Mouse (Mus musculus) left cerebral cortex, adult 2 months (tissue): Measurements from ENCODE around the gene Rubcn. TPM values are rescaled to one million over a fixed set of nuclear protein-coding genes. Genes with fewer than 3 reads are reported as not detected.

ENCODE experiments used
- DNase-seq, 2 experiments: peaks; one replicate each; pipeline ENCODE4 v3.0.0; 2021 to 2022; ENCODE audit warnings: low spot score in 2 of 2, mixed read lengths in 1 of 2; ENCODE audit errors: extremely low spot score in 1 of 2
- H3K27ac ChIP-seq: fragments of 200-600 bp; 2 replicates; pipeline ENCODE4 v1.8.1; 2022
- H3K4me3 ChIP-seq: fragments of 200-600 bp; 2 replicates; pipeline ENCODE4 v1.8.1; 2022
- CTCF ChIP-seq: fragments of 200-600 bp; IDR thresholded peaks from 2 replicates; pipeline ENCODE4 v1.8.1; 2022; ENCODE audit warnings: antibody characterized with exemption, mild to moderate bottlenecking, moderate library complexity
- intact Hi-C: fragments of 180-260 bp; cut with DNase I; formaldehyde crosslinking; loops from one replicate; pipeline ENCODE4 v1.15.1; 2025
- total RNA-seq, 2 experiments: library from RNA; stranded (reverse); gene quantifications; 2 replicates each; pipeline ENCODE4 v1.2.3; 2021

Gene Rubcn
- total RNA-seq, 2 experiments from 2014 or later: 69.8 to 73.7 TPM

GRCm38 (mm10) chr16:32813771-32814170, 63.8 kb downstream of the Rubcn start:
- intact Hi-C loops: loop anchor here (5.0 to 10.0 kb wide), 3 partner anchors 74 to 341 kb away; no protein-coding TSS in a partner anchor
- Histone ChIP-seq H3K4me3 (no peak overlapping the region), H3K27ac (no peak overlapping the region)
- TF ChIP-seq CTCF: no peak
- DNase-seq: no peak

- no peak for DNase-seq
- intact Hi-C loops: loop anchor here (5.0 to 10.0 kb wide), 3 partner anchors 74 to 341 kb away; no protein-coding TSS in a partner anchor
- Histone ChIP-seq H3K27ac (no peak overlapping the region), H3K4me3 (no peak overlapping the region)
- TF ChIP-seq CTCF: no peak
These were observed 64.2 kb downstream of the Rubcn start for GRCm38 (mm10) chr16:32813362-32813761.

- DNase-seq: peak; percentile 77 to 81
- peak; percentile 80 for TF ChIP-seq CTCF
- Histone ChIP-seq H3K4me3 (no peak overlapping the region), H3K27ac (no peak overlapping the region)
- intact Hi-C loops: loop anchor here (5.0 to 10.0 kb wide), 3 partner anchors 74 to 342 kb away; no protein-coding TSS in a partner anchor
These were observed 64.6 kb downstream of the Rubcn start for GRCm38 (mm10) chr16:32812888-32813361.

- Histone ChIP-seq H3K4me3 (no peak within 1 kb of the TSS), H3K27ac (no peak within 1 kb of the TSS)
- intact Hi-C loops: loop anchor here (5.0 to 10.0 kb wide), 3 partner anchors 77 to 344 kb away; no protein-coding TSS in a partner anchor
- DNase-seq: no peak
- TF ChIP-seq CTCF: no peak
These were observed 67.2 kb downstream of the Rubcn start, which contains the start of gene Smbd1 for GRCm38 (mm10) chr16:32810321-32810720. TSS of gene Smbd1 (minus strand) at chr16:32810477.

GRCm38 (mm10) chr16:32807408-32808185, 70.0 kb downstream of the Rubcn start:
- H3K4me3 ChIP-seq: no peak overlapping the region
- DNase-seq: no peak
- intact Hi-C loops: no loop called here
- TF ChIP-seq CTCF: no peak
- H3K27ac ChIP-seq: no peak overlapping the region

GRCm38 (mm10) chr16:32805151-32805550, 72.4 kb downstream of the Rubcn start:
- Histone ChIP-seq H3K4me3 (no peak overlapping the region), H3K27ac (no peak overlapping the region)
- no peak for TF ChIP-seq CTCF
- no peak for DNase-seq
- intact Hi-C loops: no loop called here

GRCm38 (mm10) chr16:32803901-32804300, 73.7 kb downstream of the Rubcn start:
- no peak for DNase-seq
- Histone ChIP-seq H3K4me3 (no peak overlapping the region), H3K27ac (no peak overlapping the region)
- intact Hi-C loops: no loop called here
- TF ChIP-seq CTCF: no peak

- no peak overlapping the region for H3K27ac ChIP-seq
- H3K4me3 ChIP-seq: no peak overlapping the region
- DNase-seq: peak; percentile 22 to 32
- no peak for TF ChIP-seq CTCF
- intact Hi-C loops: no loop called here
These were observed 74.2 kb downstream of the Rubcn start for GRCm38 (mm10) chr16:32803252-32803853.

- DNase-seq: no peak
- TF ChIP-seq CTCF: no peak
- Histone ChIP-seq H3K27ac (no peak within 1 kb of the TSS), H3K4me3 (no peak within 1 kb of the TSS)
- intact Hi-C loops: no loop called here
These were observed 80.2 kb downstream of the Rubcn start, which contains the start of gene Muc20 for GRCm38 (mm10) chr16:32797426-32797689. TSS of gene Muc20 (minus strand) at chr16:32797435.

GRCm38 (mm10) chr16:32796676-32797425, 80.7 kb downstream of the Rubcn start:
- no peak for TF ChIP-seq CTCF
- intact Hi-C loops: no loop called here
- H3K27ac ChIP-seq: no peak overlapping the region
- no peak overlapping the region for H3K4me3 ChIP-seq
- no peak for DNase-seq

- Histone ChIP-seq H3K27ac (no peak overlapping the region), H3K4me3 (no peak overlapping the region)
- no peak for DNase-seq
- no peak for TF ChIP-seq CTCF
- intact Hi-C loops: no loop called here
These were observed 82.4 kb downstream of the Rubcn start for GRCm38 (mm10) chr16:32795177-32795576.

- no peak for DNase-seq
- intact Hi-C loops: loop anchor here (5.0 kb wide), 1 partner anchor 78 kb away; no protein-coding TSS in a partner anchor
- no peak overlapping the region for H3K4me3 ChIP-seq
- no peak for TF ChIP-seq CTCF
- H3K27ac ChIP-seq: no peak overlapping the region
These were observed 87.5 kb downstream of the Rubcn start for GRCm38 (mm10) chr16:32790056-32790455.
